Mouse (Mus musculus): ENCODE data around the gene Grin2c.

DNA sequence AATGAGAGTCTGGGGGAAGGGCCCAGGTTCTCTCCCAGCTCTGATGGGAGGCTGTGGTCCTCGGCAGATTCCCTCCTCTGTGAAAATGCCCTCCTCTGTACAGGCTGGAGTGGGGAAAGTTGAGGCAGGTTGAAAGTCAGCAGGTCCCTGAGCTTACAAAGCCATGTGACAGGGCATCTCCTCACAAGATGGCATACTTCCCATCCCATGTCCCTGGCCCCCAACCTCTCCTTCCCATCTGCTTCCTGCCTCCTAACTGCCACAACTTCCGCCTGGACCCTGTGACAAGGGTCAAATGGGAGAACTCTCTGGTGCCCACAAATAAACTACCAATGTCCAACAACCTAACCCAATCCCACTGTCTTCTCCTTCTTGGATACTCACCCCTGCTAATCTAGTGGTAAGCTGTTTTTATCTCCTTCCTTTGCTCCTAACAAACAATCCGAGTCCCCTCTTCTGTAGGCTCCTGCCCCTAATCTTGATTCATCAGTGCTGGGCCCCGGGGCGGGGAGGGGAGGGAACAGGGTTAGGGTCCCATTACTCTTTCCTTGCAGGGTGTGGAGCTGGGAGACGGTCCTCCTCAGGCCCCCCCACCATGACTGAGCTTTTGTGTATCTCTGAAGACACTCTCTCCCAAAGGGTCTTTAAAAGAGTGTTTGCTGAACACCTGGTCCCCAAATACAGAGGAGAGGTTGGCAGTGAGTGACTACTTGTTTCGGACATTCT lies 2.7 kb downstream of the Grin2c start:
- TF ChIP-seq CTCF (IDR thresholded peaks at IDR 0.05; ENCODE audit: extremely low read depth, insufficient read depth, low read length) (no peak), POLR2A (IDR thresholded peaks at IDR 0.05; ENCODE audit: extremely low read depth, insufficient read depth, low read length) (no peak)
